Mouse (Mus musculus): Measurements from ENCODE around the gene Plod3. TPM values are rescaled to one million over a fixed set of nuclear protein-coding genes. Genes with fewer than 3 reads are reported as not detected.

The Plod3 gene
- total RNA-seq, 2 experiments from 2014 or later = 19.5 to 22.2 TPM

Small RNAs within 50 kb of the gene (microRNA-seq; reads per million reads assigned to microRNA genes)
- gene Mir702 = 6.8 to 8.2 reads per million in 2 experiments

Other genes starting within 250 kb of the Plod3 start
- gene Col26a1, start 103.8 kb upstream of the Plod3 start, total RNA-seq (2021) = 1 to 10 TPM; 2.3 to 4.1 TPM
- 1 to 10 TPM; 4.2 to 5.9 TPM for gene Ift22, start 78.9 kb upstream of the Plod3 start, total RNA-seq (2021)
- 100 to 1,000 TPM; 149 to 165 TPM for gene Fis1, start 33.7 kb upstream of the Plod3 start, total RNA-seq (2021)
- gene Cldn15, start 20.4 kb upstream of the Plod3 start, total RNA-seq (2021) = 1 to 10 TPM; 1.7 to 1.8 TPM
- 10 to 100 TPM; 58.3 to 63.2 TPM for gene Znhit1, start 1.0 kb downstream of the Plod3 start, total RNA-seq (2021)
- gene Vgf, start 39.4 kb downstream of the Plod3 start, total RNA-seq (2021) = not detected
- 10 to 100 TPM; 14.6 to 16.8 TPM for gene Ap1s1, start 59.1 kb downstream of the Plod3 start, total RNA-seq (2021)
- 1 to 10 TPM; 2.8 to 7.5 TPM for gene Serpine1, start 85.2 kb downstream of the Plod3 start, total RNA-seq (2021)
- gene Trim56, start 129.2 kb downstream of the Plod3 start, total RNA-seq (2021) = 1 to 10 TPM; 7.0 to 8.0 TPM
- gene Muc3, start 162.3 kb downstream of the Plod3 start, total RNA-seq (2021) = not detected
- gene Muc3a, start 225.4 kb downstream of the Plod3 start, total RNA-seq (2021) = under 1 TPM; 0.17 to 0.31 TPM